Mouse (Mus musculus) intestine, embryonic 16.5 days (tissue): Measurements from ENCODE around the gene Lta. TPM values are rescaled to one million over a fixed set of nuclear protein-coding genes. Genes with fewer than 3 reads are reported as not detected.

ENCODE experiments used
- ATAC-seq: fragments of 200-750 bp; cut with Nextera tagmentation; 2 replicates; pipeline ENCODE4 v1.8.0; 2017; ENCODE audit warnings: moderate TSS enrichment, moderate library complexity
- H3K27ac ChIP-seq: fragments of 300-500 bp; sonication (generic); 2 replicates; pipeline ENCODE4 v1.5.1; 2014; ENCODE audit warnings: mild to moderate bottlenecking, low read length
- H3K27me3 ChIP-seq: fragments of 300-500 bp; sonication (generic); replicated peaks from 2 replicates; pipeline ENCODE4 v1.6.1; 2014; ENCODE audit warnings: low read length, control low read depth, mixed read lengths; ENCODE audit not compliant: control insufficient read depth, insufficient read depth
- H3K36me3 ChIP-seq: fragments of 300-500 bp; sonication (generic); 2 replicates; pipeline ENCODE4 v1.6.1; 2014; ENCODE audit warnings: low read length, control low read depth; ENCODE audit not compliant: control insufficient read depth, insufficient read depth
- H3K4me1 ChIP-seq: fragments of 300-500 bp; sonication (generic); 2 replicates; pipeline ENCODE4 v1.6.1; 2014; ENCODE audit warnings: low read length, control low read depth, mixed read lengths; ENCODE audit not compliant: control insufficient read depth, insufficient read depth
- H3K4me2 ChIP-seq: fragments of 300-500 bp; sonication (generic); 2 replicates; pipeline ENCODE4 v1.6.1; 2014; ENCODE audit warnings: low read depth, low read length, control low read depth
- H3K4me3 ChIP-seq: fragments of 300-500 bp; sonication (generic); 2 replicates; pipeline ENCODE4 v1.5.1; 2014; ENCODE audit warnings: mild to moderate bottlenecking, low read length
- H3K9ac ChIP-seq: fragments of 300-500 bp; sonication (generic); 2 replicates; pipeline ENCODE4 v1.6.1; 2014; ENCODE audit warnings: low read depth, low read length
- H3K9me3 ChIP-seq: fragments of 300-500 bp; sonication (generic); 2 replicates; pipeline ENCODE4 v1.6.1; 2016; ENCODE audit warnings: low read length, control low read depth; ENCODE audit not compliant: control insufficient read depth
- WGBS: fragments of 180-500 bp; shearing (Covaris S2); extraction: QIAGEN DNeasy Blood & Tissue Kit; methylation state at CpG from one replicate; pipeline ENCODE4 v1.1.7; 2014; 5-methylcytosine and 5-hydroxymethylcytosine counted together
- polyA plus RNA-seq: library from polyadenylated mRNA; unstranded; fragments of >200 nt; fragmentation: Nextera tagmentation; extraction: Ambion mirVana; gene quantifications from 2 replicates; pipeline ENCODE4 v1.2.1, GENCODE M21; 2015

Lta gene
- polyA plus RNA-seq, 1 experiment from 2014 or later = 1.2 TPM

DNA sequence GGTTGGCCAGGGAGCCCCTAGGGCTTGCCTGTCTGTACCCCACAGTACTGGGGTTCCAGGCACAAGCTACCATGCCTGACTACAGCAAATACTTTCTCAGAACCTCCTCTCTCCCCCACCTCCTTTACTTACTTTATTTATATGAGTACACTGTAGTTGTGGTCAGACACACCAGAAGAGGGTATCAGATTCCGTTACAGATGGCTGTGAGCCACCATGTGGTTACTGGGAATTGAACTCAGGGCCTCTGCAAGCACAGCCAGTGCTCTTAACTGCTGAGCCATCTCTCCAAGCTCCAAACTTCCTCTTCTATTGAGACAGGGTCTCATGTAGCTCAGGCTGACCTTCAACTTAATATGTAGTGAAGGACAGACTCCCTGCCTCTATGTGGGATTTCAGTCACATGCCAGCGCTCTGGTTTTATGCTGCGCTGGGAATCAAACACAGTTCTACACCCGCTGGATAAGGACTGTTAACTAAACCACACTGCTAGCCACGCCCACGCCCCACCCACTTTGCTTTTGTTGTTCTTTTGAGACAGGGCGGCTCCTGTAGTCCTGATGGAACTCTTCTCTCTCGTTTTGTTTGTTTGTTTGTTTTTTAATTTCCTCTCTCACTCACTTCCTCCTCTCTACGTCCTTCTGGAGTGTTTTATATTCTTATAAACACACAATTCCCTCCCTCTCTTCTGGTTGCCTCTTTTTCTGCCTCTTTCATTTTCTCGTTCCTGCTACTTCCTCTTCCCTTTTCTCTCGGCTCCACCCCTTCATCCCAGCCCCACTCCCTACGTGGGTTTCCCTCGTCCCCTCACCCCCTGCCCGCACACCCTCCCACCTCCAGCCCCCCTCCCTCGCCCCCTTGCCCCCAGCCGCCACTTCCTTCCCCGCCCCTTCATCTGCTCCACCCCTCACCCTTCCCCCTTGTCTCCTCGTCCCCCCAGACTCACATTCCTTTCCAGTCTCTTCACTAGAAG is 19.2 kb downstream of the Lta start:
- Histone ChIP-seq H3K27ac (peak overlapping the region; percentile 72), H3K4me2 (peak overlapping the region; percentile 52), H3K9me3 (no peaks in the 10 kb centered on the region), H3K36me3 (no peaks in the 10 kb centered on the region), H3K27me3 (no peaks in the 10 kb centered on the region), H3K4me3 (peak overlapping the region; percentile 46), H3K9ac (peak overlapping the region; percentile 55; the same call in 1 of the 2 replicates), H3K4me1 (no peaks in the 10 kb centered on the region; the same call in 1 of the 2 replicates)
- ATAC-seq = peak; percentile 78
- 4% methylated on average over 18 of the region's 18 CpGs for WGBS

DNA sequence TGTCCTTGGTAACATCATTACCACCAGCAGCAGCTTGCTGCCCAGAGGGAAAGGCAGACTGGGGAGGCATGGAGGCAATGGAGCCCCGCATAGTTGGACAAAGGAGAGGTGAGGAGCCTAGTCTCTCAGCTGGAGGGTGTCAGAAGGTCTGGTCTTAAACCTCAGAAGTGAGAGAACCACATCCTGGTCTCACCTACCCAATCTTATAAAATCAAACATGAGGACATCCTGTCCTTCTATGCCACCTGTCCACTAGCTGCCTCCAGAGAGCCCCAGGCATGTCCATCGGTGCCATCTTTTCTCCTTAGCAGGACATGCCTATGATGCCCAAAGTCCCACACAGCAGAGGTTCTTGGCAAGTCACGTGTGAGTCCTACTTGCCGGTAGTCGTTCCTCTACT is 25.1 kb downstream of the Lta start:
- Histone ChIP-seq H3K27me3 (no peaks in the 10 kb centered on the region), H3K4me3 (no peak overlapping the region), H3K36me3 (no peaks in the 10 kb centered on the region), H3K27ac (no peak overlapping the region), H3K4me1 (no peaks in the 10 kb centered on the region), H3K9ac (no peak overlapping the region), H3K4me2 (no peak overlapping the region), H3K9me3 (no peaks in the 10 kb centered on the region)
- 86% methylated on average over 5 of the region's 5 CpGs for WGBS
- no peak for ATAC-seq

DNA sequence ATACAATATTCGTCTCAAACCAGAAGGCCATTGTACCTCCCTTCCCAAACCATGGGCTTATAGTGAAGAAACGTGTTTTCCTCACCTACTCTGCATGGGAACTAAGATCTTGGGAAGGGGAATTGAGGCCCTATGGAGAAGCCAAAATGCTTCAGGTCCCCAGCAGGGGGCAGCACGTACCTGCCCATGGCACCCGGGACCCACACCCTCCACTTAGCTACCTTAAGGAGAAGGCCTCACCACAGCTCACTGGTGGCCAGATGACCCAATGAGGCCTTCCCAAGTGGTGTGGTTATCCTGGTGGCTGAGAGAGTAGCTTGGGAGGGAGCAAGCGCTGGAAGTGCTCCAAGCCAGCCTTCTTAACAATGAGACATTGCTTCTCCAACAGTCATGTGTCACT is 26.6 kb downstream of the Lta start:
- no peaks in the 10 kb centered on the region for H3K27me3 ChIP-seq
- no peak overlapping the region for H3K9ac ChIP-seq
- no peak overlapping the region for H3K4me3 ChIP-seq
- 0 out of 2 replicates have a peak, but pooled peaks cover 2% of the 10 kb centered on the region for H3K4me1 ChIP-seq
- peak; percentile 57 for ATAC-seq
- H3K4me2 ChIP-seq = no peak overlapping the region
- 10% methylated on average over 5 of the region's 5 CpGs for WGBS
- H3K9me3 ChIP-seq = no peaks in the 10 kb centered on the region
- no peak overlapping the region for H3K27ac ChIP-seq
- H3K36me3 ChIP-seq = no peaks in the 10 kb centered on the region

DNA sequence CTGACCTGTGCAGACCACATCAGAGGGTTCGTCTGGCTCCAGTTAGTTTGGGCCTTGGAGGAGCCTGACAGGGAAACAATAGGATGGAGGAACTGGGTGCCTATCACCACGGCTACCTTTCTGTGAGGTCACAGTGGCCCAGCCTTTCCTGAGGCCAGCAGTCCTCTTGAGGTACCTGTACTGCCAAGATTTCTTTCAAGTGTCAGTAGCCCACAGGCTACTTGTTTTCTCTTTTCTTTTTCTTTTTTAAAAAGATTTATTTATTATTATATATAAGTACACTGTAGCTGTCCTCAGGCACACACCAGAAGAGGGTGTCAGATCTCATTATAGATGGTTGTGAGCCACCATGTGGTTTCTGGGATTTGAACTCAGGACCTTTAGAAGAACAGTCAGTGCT is 29.2 kb downstream of the Lta start, which contains the start of gene Aif1:
TSS of gene Aif1 (minus strand) at position 101 of the 400 bp plus-strand sequence.
- Histone ChIP-seq H3K27ac (no peak within 1 kb of the TSS), H3K36me3 (no peaks in the 10 kb centered on the region), H3K4me1 (0 out of 2 replicates have a peak, but pooled peaks cover 2% of the 10 kb centered on the region), H3K4me2 (no peak within 1 kb of the TSS), H3K9me3 (no peaks in the 10 kb centered on the region), H3K4me3 (no peak within 1 kb of the TSS), H3K9ac (no peak within 1 kb of the TSS), H3K27me3 (no peaks in the 10 kb centered on the region)
- 46% methylated on average over 2 of the region's 2 CpGs for WGBS
- no peak for ATAC-seq

DNA sequence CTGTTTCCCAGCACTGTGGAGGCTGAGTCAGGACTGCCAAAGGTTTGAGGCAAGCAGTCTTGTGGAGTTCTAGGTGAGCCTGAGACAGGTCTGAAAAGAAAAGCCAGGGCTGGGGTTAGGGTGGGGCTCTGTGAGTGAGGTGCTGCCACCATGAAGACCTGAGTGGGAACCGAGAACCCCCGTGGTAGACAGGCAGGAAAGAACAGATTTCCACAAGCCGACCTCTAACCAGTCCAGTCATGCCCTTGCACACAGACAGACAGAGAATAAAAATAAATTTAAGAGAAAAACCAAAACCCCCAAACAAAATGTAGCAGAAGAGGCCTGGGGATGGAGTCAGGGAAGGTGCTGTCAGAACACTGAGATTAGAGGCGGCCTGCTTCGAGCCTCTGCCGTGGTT is 29.8 kb downstream of the Lta start:
- Histone ChIP-seq H3K9me3 (no peaks in the 10 kb centered on the region), H3K9ac (no peak overlapping the region), H3K4me3 (no peak overlapping the region), H3K27ac (no peak overlapping the region), H3K27me3 (no peaks in the 10 kb centered on the region), H3K4me1 (0 out of 2 replicates have a peak, but pooled peaks cover 2% of the 10 kb centered on the region), H3K4me2 (no peak overlapping the region), H3K36me3 (no peaks in the 10 kb centered on the region)
- no peak for ATAC-seq
- WGBS = 80% methylated on average over 6 of the region's 6 CpGs

DNA sequence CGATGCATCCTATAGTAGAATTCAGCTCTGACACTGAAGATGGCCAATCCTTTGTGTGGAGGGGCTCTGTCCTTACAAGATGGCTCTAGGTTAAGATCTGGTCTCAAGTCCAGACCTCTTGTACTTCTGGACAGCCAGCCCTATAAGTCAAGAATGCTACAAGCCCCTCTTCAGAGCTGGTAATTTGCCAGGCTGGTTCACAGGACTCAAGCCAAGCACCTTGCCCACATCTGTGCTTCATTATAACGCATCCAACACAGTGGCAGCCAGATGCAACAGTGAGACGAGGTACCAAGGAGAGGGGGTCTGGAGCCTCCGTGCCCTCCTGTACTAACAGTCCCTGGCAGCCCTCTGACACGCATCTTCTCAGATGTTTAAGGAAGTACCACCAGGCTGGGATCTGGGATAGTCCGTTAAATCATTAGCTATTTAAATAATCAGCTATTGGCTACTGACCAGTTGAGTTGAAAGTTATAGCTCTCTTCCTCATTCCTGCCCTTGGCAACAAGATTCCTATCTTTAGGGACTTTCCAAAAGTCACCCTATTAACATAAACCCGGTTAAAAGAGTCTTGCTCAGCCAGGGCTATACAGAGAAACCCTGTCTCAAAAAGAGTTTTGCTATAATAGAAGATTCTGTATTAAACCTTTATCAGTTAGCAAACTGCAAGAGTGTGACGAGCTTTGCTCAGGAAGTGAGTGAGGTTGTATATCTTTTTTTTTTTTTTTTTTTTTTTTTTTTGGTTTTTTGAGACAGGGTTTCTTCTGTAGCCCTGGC is 30.8 kb downstream of the Lta start:
- H3K4me1 ChIP-seq = 0 out of 2 replicates have a peak, but pooled peaks cover 2% of the 10 kb centered on the region
- no peaks in the 10 kb centered on the region for H3K9me3 ChIP-seq
- H3K4me3 ChIP-seq = no peak overlapping the region
- no peaks in the 10 kb centered on the region for H3K27me3 ChIP-seq
- no peak overlapping the region for H3K4me2 ChIP-seq
- no peak overlapping the region for H3K27ac ChIP-seq
- WGBS = 57% methylated on average over 8 of the region's 8 CpGs
- no peak for ATAC-seq
- no peaks in the 10 kb centered on the region for H3K36me3 ChIP-seq
- H3K9ac ChIP-seq = no peak overlapping the region

DNA sequence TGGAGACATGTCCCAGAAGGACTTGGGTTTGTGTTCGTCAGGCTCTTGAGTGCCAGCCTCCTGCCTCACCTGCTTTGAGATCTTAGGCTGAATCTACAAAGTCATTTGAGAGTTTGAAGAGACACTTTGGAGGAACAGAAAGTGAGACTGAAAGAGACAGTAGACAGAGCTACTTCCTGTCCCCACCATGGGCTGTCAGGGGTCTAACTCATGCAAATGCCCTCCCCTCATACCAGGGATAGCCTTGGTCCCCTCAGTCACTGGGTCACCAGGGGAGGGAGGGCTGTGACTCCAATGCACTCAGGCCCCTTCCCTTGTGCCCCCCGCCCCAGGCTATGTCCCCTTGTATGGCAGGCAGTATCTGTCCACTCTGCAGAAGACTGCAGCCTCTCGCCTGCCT is 31.8 kb downstream of the Lta start:
- no peak for ATAC-seq
- Histone ChIP-seq H3K36me3 (no peaks in the 10 kb centered on the region), H3K9ac (0 out of 2 replicates have a peak overlapping the region, but pooled peaks have one; percentile 19), H3K4me1 (0 out of 2 replicates have a peak, but pooled peaks cover 2% of the 10 kb centered on the region), H3K27me3 (no peaks in the 10 kb centered on the region), H3K9me3 (no peaks in the 10 kb centered on the region), H3K27ac (0 out of 2 replicates have a peak overlapping the region, but pooled peaks have one; percentile 33), H3K4me2 (no peak overlapping the region), H3K4me3 (no peak overlapping the region)
- WGBS = 69% methylated on average over 3 of the region's 3 CpGs

DNA sequence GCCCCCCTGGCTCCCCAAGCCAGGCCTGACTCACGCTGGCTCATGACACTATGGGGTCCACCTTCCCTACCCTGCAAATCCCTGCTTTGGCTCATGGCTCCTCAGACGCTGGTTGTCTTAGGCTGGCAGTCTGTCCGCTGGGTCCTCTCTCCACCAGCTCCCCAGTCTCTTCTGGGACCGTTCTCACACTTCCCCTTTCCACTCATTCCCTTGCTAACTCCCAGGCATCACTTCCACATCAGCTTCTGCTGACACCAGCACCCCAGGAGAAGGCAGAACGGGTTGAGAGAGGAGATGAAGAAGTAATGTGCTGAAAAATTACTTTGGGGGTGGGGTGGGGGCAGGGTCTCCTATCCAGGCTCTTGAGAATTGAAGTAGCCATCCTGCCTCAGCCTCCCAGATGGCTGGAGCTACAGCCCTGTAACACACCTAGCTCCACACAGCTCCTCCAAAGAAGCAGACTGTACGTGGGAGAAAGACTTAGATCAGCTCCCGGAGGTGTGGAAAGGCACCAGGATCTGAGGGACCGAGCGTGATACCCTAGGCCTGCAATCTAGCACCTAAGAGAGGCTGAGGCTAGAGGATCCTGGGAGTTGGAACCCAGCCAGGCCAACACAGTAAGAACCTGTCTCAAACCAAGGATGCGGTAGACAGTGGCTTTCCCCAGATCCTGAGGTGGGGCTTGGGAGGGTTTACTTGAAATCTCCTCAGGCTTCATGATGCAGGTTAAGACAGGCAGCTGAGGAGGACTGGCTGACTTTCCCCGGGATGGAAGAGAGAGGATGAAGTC is 32.5 kb downstream of the Lta start:
- Histone ChIP-seq H3K4me2 (no peak overlapping the region), H3K27ac (peak overlapping the region; percentile 33; the same call in 1 of the 2 replicates), H3K27me3 (no peaks in the 10 kb centered on the region), H3K4me3 (no peak overlapping the region), H3K9ac (no peak overlapping the region), H3K9me3 (no peaks in the 10 kb centered on the region), H3K4me1 (0 out of 2 replicates have a peak, but pooled peaks cover 2% of the 10 kb centered on the region), H3K36me3 (no peaks in the 10 kb centered on the region)
- no peak for ATAC-seq
- 71% methylated on average over 11 of the region's 11 CpGs for WGBS
